Mouse (Mus musculus) frontal cortex, postnatal 25 days (tissue): ENCODE measurements around the gene Fbxw10.

Experiments used
- DNase-seq, 2 experiments: peaks; one replicate each; pipeline ENCODE4 v3.0.0; 2022; ENCODE audit warnings: low spot score in 2 of 2

Gene Fbxw10

DNA sequence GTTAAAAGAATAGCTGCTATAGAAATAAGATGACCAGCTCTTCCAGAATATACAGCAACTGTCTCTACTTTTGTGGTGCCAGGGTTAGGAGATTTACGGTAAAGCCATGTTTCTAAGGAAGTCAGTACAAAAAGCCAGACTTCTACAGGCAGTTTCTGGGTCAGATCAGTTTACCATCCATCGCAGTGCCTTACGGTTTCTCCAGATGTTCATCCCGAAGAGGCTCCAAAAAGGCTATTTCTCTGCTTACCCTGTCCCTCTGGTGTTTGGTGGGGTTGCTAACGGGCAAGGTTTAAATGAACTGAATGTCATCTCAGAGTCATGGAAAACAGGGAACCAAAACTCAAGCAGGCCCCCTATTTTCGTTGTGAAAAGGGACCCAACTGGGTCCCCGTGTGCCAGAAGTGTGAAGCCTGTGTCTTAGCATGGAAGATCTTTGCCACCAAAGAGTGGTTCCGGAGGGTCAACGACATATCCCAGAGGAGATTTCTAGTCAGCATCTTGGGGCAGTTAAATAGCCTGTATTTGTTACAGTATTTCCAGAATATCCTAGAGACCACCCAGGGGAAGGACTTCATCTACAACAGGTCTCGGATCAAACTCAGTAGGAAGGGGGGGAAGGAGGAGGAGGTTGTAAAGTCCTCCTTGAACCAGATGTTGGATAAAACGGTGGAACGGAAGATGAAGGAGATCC is at the start of gene Fbxw10:
TSS of gene Fbxw10 (plus strand) at position 109 of the 694 bp plus-strand sequence.
- DNase-seq: peak in 1 of 2 experiments; percentile 4

DNA sequence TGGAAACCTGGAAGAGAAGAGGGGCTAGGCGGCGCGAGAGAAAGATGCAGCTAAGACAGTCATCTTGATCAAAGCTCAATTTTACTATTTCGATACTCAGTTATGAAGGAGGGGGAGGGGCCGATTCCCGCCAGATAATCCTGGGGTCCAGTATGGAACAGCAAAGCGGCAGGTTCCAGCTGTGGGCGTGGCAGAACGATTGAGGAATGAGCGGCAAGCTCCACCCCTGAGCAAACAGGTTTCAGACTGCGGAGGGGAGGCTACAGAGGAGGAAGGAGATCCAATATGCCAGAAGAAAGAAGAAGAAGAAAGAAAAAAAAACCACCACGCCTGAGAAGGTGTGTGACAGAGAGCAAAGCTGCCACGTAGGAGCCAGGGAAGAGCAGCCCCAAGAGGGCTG is 42.8 kb upstream of the Fbxw10 start:
- DNase-seq: no peak

DNA sequence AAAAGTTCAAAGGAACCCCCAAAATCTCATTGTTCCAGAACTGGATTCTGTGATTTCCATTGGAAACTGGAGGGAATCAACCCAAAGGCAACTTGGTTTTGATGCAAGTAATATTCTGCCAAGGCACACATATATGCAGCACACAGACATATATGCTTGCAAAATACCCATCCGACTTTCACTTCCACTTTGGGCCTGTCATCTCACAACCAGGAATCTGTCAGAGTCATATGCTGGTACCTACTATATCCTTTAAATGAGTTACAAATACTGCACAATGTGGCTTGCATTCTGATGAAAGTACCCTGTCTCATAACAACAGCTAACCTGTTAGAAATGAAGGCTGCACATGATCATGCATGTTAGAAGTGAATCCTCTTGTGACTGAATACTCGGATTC is 38.9 kb upstream of the Fbxw10 start:
- DNase-seq: no peak

DNA sequence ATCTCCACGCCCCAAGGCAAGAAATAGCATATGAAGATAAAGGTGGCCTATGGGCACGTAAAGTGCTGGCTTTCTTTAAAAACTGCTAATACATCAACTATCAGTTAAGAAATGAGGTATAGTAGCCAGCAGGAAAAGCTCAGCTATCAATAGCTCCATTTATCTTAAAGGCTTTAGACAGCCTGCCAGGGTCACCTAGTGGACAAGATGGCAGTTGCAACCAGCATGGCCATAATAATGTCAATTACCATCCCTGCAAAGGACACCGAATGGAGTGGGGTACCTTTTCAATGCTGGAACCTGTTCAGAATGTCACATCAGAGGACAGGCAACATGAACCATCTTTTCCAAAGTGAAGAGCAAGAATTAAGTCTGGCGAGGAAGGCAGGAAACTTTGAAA is 37.7 kb upstream of the Fbxw10 start:
- DNase-seq: no peak

DNA sequence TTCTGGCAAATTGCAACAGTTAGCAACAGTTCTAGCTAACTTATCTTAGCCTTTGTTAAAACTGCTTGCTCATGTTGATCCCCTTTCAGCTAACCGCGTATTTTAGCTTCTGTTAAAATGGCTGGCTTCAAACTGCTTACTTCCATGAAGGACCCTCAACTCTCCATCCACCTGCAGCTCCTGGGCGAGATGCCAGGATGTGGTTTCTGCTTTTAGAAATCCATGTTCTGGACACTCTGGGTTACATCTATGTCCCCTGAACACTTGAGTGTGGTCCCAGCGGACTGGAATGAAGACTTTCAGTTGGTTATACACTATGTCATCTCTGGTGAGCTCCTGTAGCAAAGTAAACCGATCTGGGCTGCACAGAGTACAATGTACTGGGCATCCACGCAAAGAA is 34.6 kb upstream of the Fbxw10 start:
- no peak for DNase-seq

DNA sequence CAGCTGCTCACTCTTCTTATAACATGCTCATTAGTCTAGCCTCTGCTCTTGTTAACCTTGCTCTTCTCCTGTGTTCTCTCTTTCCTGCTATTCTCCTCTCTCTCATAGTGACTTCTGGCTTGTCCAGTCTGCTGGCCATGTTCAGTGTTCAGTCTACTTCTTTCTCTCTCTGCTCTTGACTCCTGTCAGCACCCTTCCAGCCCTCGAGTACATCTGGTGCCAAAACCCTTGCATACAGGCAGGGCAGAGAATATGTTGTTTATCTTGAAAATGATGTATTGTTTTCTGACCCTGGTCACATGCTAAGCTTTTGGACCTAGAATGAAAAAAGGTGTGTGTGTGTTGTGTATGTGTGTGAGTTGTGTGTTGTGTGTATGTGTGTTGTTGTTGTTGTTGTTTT is 33.4 kb upstream of the Fbxw10 start:
- no peak for DNase-seq

DNA sequence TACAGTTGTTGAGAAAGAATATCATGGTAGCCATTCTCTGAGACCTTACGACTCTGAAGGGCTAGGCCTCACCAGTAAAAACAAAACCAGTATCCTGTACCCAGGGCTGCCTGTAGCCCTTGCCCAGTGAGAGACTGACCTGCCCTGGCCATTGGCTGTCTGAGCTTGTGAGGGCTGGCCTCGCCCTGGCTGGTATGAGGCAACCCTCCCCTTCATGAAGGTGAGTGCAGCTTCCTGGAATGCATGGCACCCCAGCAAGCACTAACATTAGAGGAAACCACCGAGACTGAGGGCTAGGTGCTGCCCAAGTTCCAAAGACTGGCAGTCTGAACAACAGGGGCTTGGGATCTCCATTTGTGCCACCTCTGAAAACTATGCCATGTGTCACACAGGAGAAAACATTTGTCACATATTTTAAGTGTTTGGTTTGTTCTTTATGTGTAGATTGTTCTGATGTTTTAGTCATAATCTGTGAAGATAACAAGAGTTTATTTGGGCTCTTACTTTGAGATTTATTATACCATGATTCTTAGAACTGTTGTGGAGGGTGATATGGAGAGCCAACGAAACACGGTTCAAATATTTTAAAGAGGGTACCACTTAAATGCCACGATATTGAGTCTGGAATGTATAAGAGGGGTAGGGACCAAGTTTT is 32.8 kb upstream of the Fbxw10 start:
- no peak for DNase-seq

DNA sequence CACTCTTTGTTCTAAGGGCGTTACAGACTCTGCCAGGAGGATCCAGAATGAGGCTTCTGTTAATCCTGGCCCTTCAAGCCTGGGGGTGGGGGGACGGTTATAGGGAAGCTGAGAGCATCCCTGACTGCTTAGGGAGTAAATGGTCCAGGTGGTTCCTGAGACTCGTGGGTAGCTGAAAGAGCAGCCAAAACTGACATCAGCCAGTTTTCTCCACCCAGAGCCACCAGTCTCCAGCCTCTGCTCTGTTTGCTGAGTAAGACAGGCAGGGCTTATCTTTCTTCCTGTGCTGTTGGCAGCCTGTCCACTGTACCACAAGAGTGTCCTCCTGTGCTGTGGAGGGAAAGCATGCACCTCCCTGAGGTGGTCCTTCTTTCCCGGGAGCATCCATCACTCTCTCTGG is 32.2 kb upstream of the Fbxw10 start:
- no peak for DNase-seq

DNA sequence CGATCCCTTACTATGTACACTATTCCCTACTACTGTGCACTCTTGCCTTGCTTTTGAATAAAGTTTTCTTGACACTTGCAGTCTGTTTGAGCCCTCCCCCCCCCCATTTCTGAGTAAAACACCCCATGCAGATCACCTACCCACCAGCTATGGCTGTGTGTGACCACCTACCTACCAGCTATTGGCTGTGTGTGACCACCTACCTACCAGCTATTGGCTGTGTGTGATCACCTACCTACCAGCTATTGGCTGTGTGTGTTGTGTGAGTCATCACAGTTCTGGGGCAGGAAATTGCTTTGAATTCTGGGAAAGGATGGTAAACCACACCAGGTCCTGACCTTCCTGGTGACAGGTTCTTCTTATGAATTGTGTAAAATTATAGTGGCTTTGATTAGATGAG is 31.4 kb upstream of the Fbxw10 start:
- no peak for DNase-seq

DNA sequence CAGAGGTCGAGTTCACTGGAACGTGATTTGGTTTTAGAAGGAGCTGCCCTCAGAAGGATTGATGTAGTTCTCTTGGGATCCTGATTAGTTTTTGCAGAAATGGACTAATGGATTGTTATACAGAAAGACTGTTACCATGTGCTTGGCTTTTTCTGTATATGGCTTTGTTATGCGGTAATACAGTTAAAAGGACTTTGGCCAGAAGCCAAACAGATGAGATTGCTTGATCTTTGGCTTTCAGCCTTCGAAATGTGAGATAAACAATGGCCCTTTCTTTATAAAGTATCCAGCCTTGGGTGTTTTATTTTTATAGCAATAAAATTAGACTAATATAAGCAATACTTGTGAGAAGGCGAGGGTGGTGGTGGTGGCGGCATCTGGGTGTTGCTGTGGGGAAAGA is 30.3 kb upstream of the Fbxw10 start:
- no peak for DNase-seq

DNA sequence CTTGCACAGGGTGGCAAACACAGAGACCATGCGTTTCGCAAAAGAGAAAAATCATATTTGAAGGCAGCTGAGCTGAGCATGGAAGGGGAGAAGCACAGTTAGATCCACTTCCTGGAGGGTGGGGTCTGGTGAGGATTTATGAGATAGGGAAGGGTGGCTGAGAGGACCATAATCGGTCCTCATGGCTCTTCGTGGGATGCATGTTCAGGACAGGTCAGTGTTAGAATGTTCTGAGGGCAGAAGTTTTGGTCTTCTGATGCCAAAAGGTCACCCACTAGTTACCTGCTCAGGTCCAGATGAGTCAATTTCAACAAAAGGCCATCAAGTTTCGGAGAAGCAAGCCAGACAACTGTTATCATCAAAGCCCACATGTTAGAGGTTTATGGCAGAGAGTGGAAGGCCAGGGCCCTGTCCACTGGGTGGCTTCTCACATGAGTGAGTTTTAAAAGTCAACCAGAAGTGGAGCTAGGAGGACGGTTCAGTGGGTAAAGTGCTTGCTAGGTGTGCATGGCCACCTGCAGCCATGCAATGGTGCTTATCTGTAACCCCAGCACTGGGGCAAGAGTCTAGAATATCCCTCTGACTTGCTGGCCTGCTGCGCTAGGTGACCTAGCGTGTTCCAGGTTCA is 27.7 kb upstream of the Fbxw10 start:
- no peak for DNase-seq

DNA sequence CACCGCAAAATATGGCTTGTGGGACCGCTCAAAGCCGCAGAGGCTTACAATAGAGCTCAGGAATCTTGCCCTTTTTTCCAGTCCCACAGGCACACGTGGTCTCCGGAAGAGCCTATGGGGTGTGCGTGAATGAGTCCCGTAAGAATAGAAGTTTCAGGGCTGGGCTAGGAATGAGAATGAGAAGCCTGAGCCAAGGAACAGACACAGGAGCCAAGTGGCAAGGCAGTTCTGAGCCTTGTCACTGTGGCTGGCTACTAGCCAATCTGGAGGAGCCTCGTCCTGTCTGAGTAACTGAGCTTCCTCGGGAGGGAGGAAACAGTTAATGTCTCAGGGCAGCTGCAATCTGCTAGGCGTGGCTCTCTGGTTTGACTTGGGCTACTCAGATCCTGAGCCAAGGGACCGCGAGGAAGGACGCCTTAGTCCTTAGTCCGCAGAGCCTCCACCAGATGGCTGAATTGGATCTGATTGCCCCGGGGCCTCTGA is 26.8 kb upstream of the Fbxw10 start, which contains the start of gene Trim16:
TSS of gene Trim16 (plus strand) at position 173 of the 483 bp plus-strand sequence.
- peak; percentile 10 to 14 for DNase-seq

DNA sequence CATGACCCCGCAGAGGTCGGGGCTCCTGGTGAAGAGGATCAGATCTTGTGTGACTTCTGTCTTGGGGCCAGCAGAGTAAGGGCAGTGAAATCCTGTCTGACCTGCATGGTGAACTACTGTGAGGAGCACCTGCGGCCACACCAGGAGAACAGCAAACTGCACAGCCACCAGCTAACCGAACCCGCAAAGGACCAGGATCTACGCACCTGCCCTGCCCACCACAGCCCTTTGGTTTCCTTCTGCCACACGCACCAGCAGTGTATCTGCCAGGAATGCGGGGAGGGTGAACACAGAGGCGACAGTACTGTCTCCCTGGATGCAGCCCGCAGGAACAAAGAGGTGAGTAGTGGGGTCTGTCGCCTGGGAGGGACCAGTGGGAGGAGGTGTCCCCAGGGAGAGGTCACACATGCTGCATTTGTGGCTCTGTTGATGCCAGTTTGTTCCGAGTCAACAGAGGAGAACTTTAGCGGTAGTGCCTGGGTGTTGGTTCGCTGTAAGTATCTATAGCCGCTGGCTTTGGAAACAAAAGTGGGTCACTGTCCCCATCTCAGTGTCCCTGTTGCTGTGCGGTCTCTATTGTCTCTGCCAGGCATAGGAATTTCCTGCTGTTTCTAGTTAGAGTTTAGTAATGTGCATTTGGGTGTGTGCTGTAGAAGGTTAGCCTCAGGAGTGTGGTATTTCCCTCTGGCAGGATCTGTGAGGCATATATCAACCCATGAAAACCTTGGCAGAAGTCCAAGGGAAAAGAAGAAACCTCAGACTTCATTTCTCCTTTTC is 26.0 kb upstream of the Fbxw10 start:
- DNase-seq: no peak

DNA sequence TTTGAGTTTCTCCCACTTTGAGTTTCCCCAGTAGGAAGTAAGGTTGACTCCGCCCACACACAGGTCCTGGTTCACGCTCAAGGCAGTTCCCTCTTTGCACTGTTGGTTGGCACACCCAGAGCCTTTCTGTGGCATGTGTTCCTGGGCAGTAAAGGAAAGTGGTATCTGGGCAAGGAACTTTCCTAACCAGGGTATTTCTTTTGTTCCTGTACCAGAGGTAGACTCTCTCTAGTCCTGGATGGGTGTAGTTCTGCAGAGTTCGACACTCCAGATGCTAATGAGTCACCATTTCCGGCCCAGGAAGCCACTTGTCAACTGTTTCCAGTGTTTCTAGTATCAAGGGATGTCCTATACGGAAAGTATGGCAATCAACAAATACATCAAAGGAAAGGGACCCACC is 25.0 kb upstream of the Fbxw10 start:
- no peak for DNase-seq

DNA sequence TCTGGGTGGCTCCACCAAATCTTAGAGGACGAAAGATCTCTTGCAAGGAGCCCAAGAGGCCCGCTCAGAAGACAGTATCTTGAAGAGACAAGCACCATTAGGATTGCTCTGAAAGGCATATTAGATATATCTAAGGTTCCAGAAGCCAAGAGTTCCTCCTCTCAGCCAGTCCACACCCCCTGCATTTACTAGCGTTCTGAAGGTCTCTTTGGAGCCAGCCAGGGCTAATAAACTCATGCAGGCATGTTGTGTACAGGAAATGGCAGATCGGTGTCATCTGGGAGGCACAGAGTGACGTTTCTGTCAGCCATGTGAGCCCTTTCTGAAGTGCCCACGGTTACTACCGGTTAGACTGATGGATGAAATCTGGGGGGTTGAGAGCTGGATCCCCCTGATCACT is 22.7 kb upstream of the Fbxw10 start:
- no peak for DNase-seq

DNA sequence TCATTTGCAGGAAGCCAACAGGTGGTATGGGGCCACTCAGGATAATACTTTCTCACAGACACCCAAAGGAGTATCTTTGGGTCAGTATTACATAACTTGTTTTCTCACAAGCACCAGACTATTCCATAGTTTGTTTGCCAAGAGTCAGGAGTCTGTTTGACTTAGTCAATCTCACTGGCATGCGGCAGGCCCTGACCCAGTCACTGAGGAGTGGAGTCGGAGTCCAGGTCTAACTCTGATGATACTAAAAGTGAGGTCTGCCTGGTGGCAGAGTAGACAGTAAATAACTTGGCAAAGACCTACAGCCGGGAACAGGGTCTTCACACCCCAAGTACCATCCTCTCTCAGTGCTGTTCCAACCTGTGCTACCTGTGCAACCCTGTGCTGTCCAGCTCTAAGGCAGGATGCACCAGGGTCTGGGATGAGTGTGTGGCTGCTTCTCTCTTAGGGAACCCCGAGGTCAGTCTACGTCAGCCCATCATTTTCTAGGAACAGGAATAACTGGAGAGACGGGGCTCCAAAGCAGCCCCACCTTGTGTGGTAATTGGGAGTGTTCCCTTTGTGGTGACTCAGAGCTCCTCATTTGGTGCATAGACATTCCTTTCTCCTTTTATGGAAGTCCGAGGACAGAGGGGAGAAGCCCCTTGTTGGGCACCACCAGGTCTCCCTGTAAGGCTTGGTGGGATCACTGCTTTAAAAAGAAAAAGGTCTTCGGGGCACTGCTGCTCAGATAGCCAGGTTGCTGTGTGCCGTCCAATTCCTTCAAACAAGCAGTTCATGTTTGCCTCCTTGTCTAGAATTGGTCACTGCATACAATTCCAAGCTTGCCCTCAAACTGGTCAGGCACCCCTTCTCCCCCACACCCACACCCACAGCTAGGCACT is 21.4 kb upstream of the Fbxw10 start:
- DNase-seq: no peak

DNA sequence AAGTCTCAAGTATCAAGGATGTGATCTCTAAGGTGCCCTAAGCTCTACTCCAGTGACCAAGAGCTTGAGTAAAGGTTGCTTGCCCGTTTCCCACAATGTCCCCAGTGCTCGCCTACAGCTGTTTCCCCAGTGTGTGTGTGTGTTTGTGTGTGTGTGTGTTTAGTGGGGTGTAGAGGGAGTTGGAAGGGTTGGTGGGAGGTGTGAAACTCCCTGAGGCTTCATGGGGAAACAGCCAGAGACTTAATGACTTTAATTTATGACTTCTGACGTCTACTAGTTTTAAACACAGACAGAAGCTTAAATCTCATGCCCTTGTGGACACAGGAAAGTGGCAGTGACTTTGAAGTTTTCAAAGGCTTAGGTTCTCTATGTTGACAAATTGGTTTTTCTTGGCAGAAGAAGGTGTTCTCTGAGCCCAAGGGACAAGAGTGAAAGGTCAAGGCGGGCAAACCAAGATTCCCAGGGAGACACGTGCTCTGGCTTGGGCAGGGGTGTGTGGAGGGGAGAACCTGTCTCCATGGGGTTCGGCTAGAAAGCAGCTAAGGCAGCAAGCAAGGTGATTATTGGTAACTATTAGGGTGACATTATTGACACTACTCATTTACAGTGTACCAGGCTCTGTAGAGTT is 20.6 kb upstream of the Fbxw10 start:
- DNase-seq: no peak

DNA sequence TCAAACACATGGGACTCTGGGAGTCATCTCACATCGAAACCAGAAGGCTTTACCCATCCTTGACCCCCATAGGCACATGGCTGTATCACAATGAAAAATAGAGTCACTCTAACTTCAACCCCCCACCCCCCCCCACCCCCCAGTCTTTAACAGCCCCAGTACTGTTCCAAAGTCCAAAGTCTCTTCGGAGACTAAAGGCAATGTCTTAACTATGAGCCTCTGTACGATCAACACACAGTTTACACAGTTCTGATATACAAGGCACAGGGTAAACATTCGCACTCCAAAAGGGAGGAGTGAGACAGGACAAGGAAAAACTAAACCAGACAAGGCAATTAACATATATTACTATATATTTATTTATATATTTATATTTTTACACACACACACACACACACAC is 19.7 kb upstream of the Fbxw10 start:
- DNase-seq: no peak

DNA sequence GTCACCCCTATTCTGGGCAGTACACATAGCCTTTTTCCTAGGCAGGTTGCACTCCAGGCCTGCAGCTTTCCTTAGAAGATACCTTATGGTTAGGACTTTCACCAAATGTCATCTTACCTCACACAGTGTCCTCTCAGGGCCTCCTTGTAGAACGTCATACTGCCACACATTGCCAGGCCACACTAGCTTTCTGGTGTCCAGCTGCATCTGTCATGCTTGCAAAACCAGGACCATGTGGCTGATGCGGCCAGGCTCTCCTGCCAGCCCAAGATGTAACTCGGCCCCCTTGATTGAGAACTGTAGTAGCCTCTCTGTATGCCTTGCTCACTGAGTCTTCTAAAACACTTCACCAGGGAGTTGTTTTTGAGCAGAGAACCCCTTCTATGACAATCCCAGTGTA is 19.0 kb upstream of the Fbxw10 start:
- no peak for DNase-seq

DNA sequence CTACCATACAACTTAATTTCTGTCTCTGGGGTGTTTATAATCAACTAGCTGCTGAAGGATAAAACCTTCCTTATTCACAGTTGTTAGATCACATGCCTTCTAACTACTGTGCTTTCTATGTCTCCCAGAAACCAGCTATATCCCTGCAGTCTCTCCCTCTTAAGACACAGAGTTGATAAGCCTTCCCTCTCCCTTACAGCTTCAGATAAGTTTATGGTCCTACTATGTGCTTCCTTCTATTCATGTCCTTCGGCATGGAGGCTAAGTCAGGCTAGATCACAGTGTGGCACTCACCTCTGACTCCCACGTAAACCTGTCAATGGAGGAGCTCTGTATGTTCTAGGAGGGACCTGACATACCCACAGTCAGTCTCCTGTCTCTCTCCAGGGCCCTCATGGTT is 16.5 kb upstream of the Fbxw10 start:
- DNase-seq: no peak

DNA sequence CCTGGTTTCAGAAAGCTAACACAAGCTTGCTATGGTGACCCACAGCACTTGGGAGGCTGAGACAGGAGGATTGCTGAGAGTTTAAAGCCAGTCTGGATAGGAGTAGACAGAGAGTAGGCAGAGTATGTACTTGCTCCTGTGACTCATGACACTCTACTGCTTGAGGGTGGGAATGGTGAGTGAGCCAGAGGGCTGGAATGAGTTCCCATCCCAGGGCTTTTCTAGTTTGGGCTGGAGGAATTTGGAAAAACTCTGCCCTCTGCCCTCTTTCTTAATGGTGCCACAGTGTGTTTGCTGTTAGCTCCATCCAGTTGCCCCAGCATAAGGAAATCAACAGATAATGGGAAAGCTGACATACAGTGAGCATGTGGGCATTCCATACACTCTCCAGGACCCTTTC is 15.0 kb upstream of the Fbxw10 start:
- DNase-seq: no peak
